Mouse (Mus musculus): Measurements from ENCODE around the gene Snrpb2. TPM values are rescaled to one million over a fixed set of nuclear protein-coding genes. Genes with fewer than 3 reads are reported as not detected.

Gene Snrpb2
- 47.8 and 48.7 TPM in 2 replicates for polyA plus RNA-seq (2016; fragmentation: Nextera tagmentation; extraction: Ambion mirVana)

DNA sequence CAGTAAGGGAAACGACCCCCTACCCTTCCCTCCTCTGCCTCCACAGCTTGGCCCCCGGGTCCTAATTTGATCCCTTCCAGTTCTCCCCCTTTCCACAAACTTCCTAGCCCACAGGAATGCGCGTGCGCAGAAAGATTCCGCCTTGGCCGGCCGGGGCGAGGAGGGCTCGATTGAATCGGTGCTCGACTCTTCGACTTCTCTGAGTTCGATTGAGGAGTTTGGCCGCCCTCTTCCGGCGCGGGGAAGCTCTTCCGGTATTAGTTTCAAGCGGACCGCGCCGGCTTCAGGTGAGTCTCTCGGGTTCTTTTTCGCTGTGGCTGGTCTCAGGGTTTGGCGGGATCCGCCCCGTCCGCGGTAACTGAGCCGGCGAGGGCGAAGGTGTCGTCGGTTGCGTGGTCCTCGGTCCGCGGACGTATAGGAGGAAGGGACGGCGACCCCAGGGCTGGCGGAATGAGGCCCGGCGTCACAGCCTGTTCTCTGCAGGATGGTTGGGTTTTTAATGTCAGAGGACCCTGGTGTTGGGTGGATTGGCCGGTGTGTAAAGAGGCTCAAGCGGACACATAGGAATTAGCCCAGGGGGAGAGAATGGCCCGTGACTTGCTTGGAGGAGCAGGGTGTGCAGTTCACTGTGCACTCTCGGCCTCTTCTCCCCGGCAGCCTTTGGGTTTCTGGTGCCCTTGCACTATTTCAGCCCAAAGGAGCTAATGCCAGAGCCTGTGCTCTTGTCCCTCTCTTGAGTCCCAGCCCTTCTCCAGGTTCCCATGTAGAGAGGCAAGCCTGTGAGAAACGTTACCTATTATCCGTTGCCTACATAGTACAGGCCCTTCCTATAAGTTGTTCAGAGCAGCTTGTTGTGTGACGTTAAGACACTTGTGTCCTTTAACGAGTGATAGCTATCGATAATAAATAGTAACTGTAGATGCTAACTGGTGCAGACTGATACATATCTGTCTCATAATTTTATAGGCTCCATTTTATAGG, at the start of gene Snrpb2:
Snrpb2 (plus strand) TSS at position 228 of the 981 bp plus-strand sequence.
- Histone ChIP-seq H3K4me1 (peaks cover 5% of the 10 kb centered on the region; the same call in 1 of the 2 replicates), H3K27ac (peak within 1 kb of the TSS; percentile 66; the same call in 1 of the 2 replicates), H3K9me3 (replicated peaks) (no peaks in the 10 kb centered on the region), H3K4me3 (peak within 1 kb of the TSS; percentile 79), H3K4me2 (peak within 1 kb of the TSS; percentile 76), H3K36me3 (peaks cover 29% of the 10 kb centered on the region), H3K27me3 (replicated peaks) (no peaks in the 10 kb centered on the region; the same call in 1 of the 2 replicates), H3K9ac (peak within 1 kb of the TSS; percentile 85)
- peak; percentile 94 for ATAC-seq
- WGBS (ENCODE audit: insufficient replicate concordance), result under 1% methylated on average over 55 of the region's 55 CpGs

DNA sequence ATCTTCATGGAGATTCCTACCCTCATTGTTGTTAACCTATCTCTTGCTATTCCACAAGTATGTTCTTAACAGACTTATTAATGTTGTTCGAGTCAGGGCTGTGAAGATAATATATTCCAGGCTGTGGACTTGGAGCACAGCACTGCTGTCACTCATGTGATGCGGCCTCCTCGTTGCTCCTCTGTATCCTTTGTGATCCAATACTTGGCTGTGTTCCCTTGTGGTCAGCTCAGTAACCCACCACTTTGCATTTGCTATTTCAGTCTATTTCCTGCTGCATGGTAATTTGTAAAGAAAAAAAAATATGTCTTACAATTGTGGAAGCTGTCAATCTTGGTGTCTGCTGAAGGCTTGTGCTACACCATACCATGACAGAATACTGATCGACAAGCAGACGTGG, 49.8 kb upstream of the Snrpb2 start:
- Histone ChIP-seq H3K9me3 (replicated peaks) (no peaks in the 10 kb centered on the region), H3K27ac (no peak overlapping the region), H3K4me1 (no peaks in the 10 kb centered on the region), H3K36me3 (no peaks in the 10 kb centered on the region), H3K4me2 (no peak overlapping the region), H3K9ac (no peak overlapping the region), H3K4me3 (no peak overlapping the region), H3K27me3 (replicated peaks) (no peaks in the 10 kb centered on the region)
- no peak for ATAC-seq
- WGBS (ENCODE audit: insufficient replicate concordance), result 65% methylated on average over 5 of the region's 5 CpGs

DNA sequence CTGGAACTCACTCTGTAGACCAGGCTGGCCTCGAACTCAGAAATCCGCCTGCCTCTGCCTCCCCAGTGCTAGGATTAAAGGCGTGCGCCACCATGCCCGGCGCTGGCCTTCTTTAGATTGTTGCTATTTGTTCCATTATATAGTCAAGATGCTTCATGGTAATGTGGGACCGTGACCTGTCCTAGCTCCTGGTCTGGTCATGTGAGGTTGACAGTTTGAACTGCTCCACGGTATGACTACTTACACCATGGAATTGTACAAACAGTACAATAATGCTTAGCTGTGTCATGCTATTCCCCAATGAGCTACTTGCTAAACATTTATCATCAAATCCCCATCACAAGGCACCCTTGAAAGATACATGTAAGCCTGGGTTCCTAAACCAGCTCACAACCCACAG, 44.8 kb upstream of the Snrpb2 start:
- ATAC-seq, result no peak
- H3K27me3 ChIP-seq (replicated peaks), result no peaks in the 10 kb centered on the region
- H3K4me3 ChIP-seq, result no peak overlapping the region
- 76% methylated on average over 8 of the region's 8 CpGs for WGBS (ENCODE audit: insufficient replicate concordance)
- no peak overlapping the region for H3K27ac ChIP-seq
- no peaks in the 10 kb centered on the region for H3K4me1 ChIP-seq
- H3K9me3 ChIP-seq (replicated peaks), result 0 out of 2 replicates have a peak, but pooled peaks cover 4% of the 10 kb centered on the region
- no peak overlapping the region for H3K4me2 ChIP-seq
- H3K9ac ChIP-seq, result no peak overlapping the region
- H3K36me3 ChIP-seq, result no peaks in the 10 kb centered on the region

DNA sequence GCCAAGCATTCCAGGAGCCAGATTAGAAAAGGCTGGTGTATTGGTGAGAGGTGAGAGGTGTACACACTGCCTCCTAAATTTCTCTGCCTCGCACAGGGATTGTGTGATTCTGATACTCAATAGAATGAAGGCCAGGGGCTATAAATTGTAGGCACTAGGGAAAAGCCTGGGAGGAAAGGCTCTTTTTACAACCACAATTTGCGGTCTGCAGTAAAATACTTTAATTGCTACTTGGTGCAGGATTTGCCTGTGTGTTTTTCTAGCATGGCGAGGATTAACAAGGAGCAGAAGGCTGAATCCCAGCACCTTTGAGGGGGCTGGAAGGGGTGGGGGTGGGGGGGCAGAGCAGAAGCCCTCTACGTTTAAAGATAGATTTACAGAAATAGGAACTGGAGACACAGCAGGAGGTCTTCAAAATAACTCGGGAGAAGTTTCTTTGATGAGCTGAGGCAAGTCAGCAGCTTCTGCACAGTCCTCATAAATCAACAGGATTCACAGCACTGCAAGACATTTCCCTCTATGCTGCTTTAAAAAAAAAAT, 44.2 kb upstream of the Snrpb2 start:
- 48% methylated on average over 5 of the region's 5 CpGs for WGBS (ENCODE audit: insufficient replicate concordance)
- no peaks in the 10 kb centered on the region for H3K4me1 ChIP-seq
- 0 out of 2 replicates have a peak, but pooled peaks cover 4% of the 10 kb centered on the region for H3K9me3 ChIP-seq (replicated peaks)
- no peak overlapping the region for H3K27ac ChIP-seq
- no peak overlapping the region for H3K4me3 ChIP-seq
- no peaks in the 10 kb centered on the region for H3K27me3 ChIP-seq (replicated peaks)
- H3K4me2 ChIP-seq, result no peak overlapping the region
- no peak for ATAC-seq
- H3K9ac ChIP-seq, result no peak overlapping the region
- no peaks in the 10 kb centered on the region for H3K36me3 ChIP-seq

DNA sequence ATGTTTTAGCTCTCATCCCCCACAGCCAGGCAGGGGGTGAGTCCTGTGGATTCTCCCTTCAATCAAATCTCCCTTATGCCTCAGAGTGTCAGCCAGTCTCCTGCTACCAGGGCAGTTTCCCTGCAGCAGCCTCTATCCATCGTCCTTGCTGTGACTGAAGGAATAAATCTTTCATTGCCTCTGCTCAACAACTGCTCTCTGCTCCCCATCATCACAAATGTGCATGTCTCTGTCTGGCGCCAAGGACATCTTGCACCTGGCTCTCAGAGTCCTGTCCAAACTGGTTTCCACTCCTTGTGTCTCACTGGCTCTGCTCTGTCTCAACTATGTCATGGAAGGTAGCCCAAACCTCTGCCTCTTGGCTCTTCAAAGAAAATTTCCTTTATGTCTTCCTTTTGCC, 43.1 kb upstream of the Snrpb2 start:
- no peak overlapping the region for H3K4me3 ChIP-seq
- no peak for ATAC-seq
- 40% methylated on average over 2 of the region's 2 CpGs for WGBS (ENCODE audit: insufficient replicate concordance)
- H3K9ac ChIP-seq, result no peak overlapping the region
- no peaks in the 10 kb centered on the region for H3K36me3 ChIP-seq
- H3K27me3 ChIP-seq (replicated peaks), result no peaks in the 10 kb centered on the region
- no peak overlapping the region for H3K27ac ChIP-seq
- 0 out of 2 replicates have a peak, but pooled peaks cover 4% of the 10 kb centered on the region for H3K9me3 ChIP-seq (replicated peaks)
- no peaks in the 10 kb centered on the region for H3K4me1 ChIP-seq
- no peak overlapping the region for H3K4me2 ChIP-seq

DNA sequence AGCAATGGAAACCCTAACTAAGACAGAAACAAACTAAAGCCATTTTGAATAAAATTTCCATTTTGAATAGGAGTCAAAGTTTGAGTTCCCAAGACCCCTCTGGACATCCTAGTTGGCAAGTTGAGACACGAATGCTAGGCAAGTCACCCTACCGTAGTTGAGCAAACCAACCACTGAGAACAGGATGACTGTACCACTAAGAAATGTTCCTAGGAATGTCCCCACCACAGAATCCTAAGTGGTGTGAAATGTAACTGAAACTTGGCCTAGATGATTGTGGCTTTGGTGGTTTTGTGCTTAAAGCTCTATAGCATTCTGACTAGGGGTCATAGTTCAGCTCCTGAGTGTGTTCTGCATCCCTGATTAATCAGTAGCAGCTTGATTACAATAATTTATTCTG, 39.5 kb upstream of the Snrpb2 start:
- no peak for ATAC-seq
- H3K36me3 ChIP-seq, result no peaks in the 10 kb centered on the region
- H3K4me2 ChIP-seq, result no peak overlapping the region
- no peak overlapping the region for H3K4me3 ChIP-seq
- WGBS (ENCODE audit: insufficient replicate concordance), result 71% methylated on average over 2 of the region's 2 CpGs
- H3K27me3 ChIP-seq (replicated peaks), result no peaks in the 10 kb centered on the region
- 0 out of 2 replicates have a peak, but pooled peaks cover 4% of the 10 kb centered on the region for H3K9me3 ChIP-seq (replicated peaks)
- H3K4me1 ChIP-seq, result no peaks in the 10 kb centered on the region
- no peak overlapping the region for H3K9ac ChIP-seq
- no peak overlapping the region for H3K27ac ChIP-seq

DNA sequence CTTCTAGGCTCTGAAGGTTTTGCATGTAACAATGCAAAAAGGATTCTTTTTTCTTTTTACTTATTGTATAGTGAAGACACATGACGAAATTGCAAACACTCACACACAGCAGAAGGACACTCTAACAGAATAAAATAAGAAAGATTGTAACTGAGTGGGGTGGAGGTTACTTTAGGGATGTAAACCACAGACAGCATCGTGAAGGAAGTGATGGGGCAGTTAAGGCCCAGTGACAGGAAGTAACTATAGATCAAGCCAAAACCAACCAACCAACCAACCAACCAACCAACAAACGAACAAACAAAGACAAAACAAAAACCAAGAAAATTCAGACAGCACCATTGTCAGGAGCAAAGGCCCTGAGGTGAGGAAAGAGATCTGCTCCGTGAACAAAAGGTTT, 38.6 kb upstream of the Snrpb2 start:
- Histone ChIP-seq H3K27ac (no peak overlapping the region), H3K4me1 (no peaks in the 10 kb centered on the region), H3K4me2 (no peak overlapping the region), H3K27me3 (replicated peaks) (no peaks in the 10 kb centered on the region), H3K36me3 (no peaks in the 10 kb centered on the region), H3K9me3 (replicated peaks) (0 out of 2 replicates have a peak, but pooled peaks cover 4% of the 10 kb centered on the region), H3K9ac (no peak overlapping the region), H3K4me3 (no peak overlapping the region)
- 36% methylated on average over 4 of the region's 4 CpGs for WGBS (ENCODE audit: insufficient replicate concordance)
- no peak for ATAC-seq

DNA sequence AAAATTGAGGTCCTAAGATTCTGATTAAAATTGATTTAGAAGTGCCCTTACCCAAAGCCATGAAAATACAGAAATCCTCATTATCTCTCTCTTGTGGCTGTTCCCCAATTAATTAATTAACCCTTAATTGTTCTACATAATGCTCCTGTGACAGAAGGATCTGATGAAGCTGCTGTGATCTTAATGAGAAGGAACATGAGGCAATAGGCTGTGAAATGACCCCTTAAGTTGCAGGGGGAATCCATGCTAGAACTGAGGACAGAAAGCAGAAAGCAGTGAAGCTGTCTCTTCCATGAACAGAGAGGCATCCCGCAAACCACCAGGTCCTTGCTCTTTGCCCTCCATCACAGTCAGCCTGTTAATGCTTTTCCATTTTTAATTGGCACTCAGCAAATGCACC, 31.6 kb upstream of the Snrpb2 start:
- H3K27ac ChIP-seq, result no peak overlapping the region
- no peaks in the 10 kb centered on the region for H3K27me3 ChIP-seq (replicated peaks)
- H3K4me3 ChIP-seq, result no peak overlapping the region
- no peak overlapping the region for H3K9ac ChIP-seq
- ATAC-seq, result no peak
- H3K9me3 ChIP-seq (replicated peaks), result no peaks in the 10 kb centered on the region
- no peaks in the 10 kb centered on the region for H3K4me1 ChIP-seq
- WGBS (ENCODE audit: insufficient replicate concordance), result 79% methylated on average over 1 of the region's 1 CpGs
- H3K4me2 ChIP-seq, result no peak overlapping the region
- no peaks in the 10 kb centered on the region for H3K36me3 ChIP-seq

DNA sequence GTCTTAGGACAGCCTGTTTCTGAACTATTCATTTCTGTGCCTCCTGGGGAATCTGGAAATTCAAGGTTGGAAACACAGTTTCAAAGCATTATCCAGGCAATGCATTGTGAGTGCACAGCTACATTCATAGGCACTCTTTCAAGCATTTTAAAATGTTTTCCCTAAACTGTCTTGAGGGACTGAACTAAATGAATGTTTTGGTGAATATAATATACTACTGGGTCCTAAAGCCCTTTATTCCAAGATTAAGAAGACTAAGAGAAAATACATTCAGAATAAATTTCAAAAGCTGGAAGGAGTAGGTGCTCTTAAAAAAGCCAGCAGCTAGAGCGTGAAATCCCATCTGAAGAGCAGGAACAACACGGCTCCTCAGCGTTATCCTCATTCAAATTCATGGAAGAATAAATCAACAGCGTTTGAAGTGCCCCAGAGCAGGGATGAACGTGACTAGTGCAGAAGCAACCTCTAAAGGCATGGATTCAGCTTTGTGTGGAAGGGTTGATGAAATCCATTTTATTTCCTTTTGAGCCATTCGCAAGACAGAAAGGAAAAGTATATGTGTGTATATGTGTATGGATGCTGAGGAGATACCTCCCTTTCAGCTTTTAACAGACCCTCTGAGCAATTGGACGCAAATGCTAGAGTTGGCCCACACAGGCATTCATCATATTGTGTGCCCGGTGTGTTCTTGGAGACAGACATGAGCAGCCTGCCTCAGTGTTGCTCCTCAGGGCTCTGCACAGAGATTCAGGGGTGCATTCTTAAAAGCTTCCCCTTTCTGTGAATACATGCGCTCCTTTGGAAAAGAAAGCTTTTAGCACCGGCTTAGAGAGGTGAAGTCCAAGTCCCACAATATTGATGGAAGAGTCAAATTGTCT, 30.2 kb upstream of the Snrpb2 start:
- Histone ChIP-seq H3K9me3 (replicated peaks) (no peaks in the 10 kb centered on the region), H3K36me3 (no peaks in the 10 kb centered on the region), H3K27me3 (replicated peaks) (no peaks in the 10 kb centered on the region), H3K27ac (no peak overlapping the region), H3K4me3 (no peak overlapping the region), H3K9ac (no peak overlapping the region), H3K4me2 (no peak overlapping the region), H3K4me1 (no peaks in the 10 kb centered on the region)
- 64% methylated on average over 10 of the region's 10 CpGs for WGBS (ENCODE audit: insufficient replicate concordance)
- no peak for ATAC-seq

DNA sequence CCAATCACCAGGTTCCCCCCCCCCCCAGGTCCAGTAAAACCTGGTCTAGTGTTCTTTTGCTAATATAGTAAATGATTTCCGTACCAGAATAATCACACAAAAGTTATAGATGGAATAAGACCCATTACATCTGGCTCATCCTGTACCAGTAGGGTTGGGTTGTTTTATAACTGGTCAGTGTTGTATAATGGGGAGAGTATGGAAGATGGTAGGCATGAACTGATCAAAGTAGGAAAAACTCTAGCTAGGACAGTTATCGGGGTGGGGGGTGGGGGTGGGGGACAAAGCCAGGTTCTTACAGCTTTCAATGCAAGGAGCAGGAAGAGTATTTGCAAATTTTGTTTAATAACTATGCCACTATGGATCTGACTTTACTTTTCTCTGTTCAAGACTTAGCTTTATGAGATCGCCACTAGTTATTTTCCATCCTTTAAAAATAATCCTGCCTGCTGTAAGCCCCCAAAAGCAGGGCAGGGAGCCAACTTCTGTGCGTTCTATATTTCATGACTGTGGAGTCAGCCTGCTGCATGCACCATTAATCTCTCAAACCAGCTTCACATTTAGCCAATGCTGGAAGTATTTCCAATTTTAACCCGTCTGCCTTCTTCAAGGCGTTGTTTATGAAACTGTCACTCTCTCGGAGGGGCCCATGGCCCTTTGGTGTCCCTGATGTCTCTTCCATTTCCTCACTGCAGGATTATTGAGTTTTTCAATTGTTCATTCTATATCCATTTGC, 28.3 kb upstream of the Snrpb2 start:
- 69% methylated on average over 7 of the region's 7 CpGs for WGBS (ENCODE audit: insufficient replicate concordance)
- H3K9me3 ChIP-seq (replicated peaks), result no peaks in the 10 kb centered on the region
- H3K9ac ChIP-seq, result no peak overlapping the region
- no peaks in the 10 kb centered on the region for H3K4me1 ChIP-seq
- no peak for ATAC-seq
- H3K4me2 ChIP-seq, result no peak overlapping the region
- H3K36me3 ChIP-seq, result no peaks in the 10 kb centered on the region
- no peaks in the 10 kb centered on the region for H3K27me3 ChIP-seq (replicated peaks)
- no peak overlapping the region for H3K27ac ChIP-seq
- H3K4me3 ChIP-seq, result no peak overlapping the region

DNA sequence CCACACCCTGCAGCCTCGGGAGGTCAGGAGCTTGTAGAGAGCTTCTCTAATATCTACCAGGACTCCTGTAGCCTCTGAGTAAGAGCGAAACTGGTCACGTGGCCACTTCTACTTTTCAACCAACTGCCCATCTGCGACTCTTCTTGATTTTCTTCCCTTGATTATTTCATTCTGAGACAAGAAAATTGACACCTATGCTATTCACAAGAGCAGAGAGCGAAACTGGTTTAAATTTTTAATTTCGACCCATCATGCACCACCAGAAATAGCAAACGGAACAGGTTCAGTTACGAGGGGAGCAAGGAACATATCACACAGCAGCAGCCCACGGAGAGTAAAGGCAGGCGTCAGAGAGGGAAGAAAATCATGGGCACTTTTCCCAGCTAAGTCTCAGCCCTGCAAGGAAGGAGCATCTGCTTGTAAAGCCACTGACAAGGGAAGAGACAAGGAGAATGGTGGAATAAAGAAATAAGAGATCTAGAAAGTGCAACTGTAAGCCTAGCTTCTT, 27.7 kb upstream of the Snrpb2 start:
- WGBS (ENCODE audit: insufficient replicate concordance), result 57% methylated on average over 10 of the region's 10 CpGs
- Histone ChIP-seq H3K27me3 (replicated peaks) (no peaks in the 10 kb centered on the region), H3K4me3 (no peak overlapping the region), H3K4me2 (no peak overlapping the region), H3K36me3 (no peaks in the 10 kb centered on the region), H3K9me3 (replicated peaks) (no peaks in the 10 kb centered on the region), H3K4me1 (no peaks in the 10 kb centered on the region), H3K27ac (no peak overlapping the region), H3K9ac (no peak overlapping the region)
- no peak for ATAC-seq

Data from liver, embryonic 12.5 days (tissue).